Mouse (Mus musculus) olfactory bulb, adult 2 months (tissue): ENCODE results near the gene Tedc1.

Source experiments
- CTCF ChIP-seq: fragments of 200-500 bp; IDR thresholded peaks from 2 replicates; pipeline ENCODE4 v1.5.1; 2012; ENCODE audit warnings: low read depth, mild to moderate bottlenecking, low read length, moderate library complexity; ENCODE audit not compliant: insufficient read depth
- POLR2A ChIP-seq: fragments of 200-500 bp; IDR thresholded peaks from 2 replicates; pipeline ENCODE4 v1.6.1; 2012; ENCODE audit warnings: mild to moderate bottlenecking, low read depth, low read length, moderate library complexity; ENCODE audit not compliant: insufficient read depth

DNA sequence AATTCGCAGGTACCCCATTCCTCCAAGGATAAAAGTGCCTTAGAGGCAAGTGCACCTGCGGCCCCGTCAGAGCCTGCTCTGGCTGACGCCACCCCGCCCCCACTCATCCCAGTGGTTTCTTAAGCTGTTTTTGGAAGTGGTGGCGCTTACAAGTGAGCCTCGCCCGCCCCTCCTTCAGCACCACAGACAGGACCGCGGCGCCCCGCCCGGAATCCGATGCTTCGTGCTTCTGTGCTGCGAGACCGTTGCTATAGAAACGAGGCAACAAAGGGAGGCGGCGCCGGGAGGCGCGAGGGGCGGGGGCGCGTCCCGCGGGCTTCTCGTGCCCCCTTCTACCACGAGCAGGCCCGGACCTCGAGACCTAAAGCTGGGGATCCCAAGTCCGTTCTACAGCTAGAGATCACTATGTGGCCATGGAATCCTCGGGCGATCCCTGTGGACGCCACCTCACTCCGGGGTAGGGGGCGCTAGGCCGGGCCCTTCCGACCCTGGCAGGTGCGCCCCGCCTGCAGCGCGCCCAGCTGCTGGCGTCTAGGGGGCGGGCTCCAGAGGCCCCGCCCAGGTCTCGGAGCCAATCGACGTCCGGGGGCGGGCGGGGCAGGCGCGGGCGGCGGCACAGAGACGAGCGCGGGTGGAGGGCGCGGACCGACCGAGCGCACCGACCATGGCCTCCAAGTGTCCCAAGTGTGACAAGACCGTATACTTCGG lies 16.2 kb upstream of the Tedc1 start, which contains the start of gene Crip2:
- TF ChIP-seq POLR2A (peak; percentile 63; the same call in 1 of the 2 replicates), CTCF (no peak)
